Mouse (Mus musculus) liver, postnatal 0 days (tissue): ENCODE results near the gene Cox7a1. TPM values are rescaled to one million over a fixed set of nuclear protein-coding genes. Genes with fewer than 3 reads are reported as not detected.
A peak's percentile ranks its signal among the peaks of the same experiment; 100 is the strongest.
"Not testable (repeated sequence)": the region's sequence is repeated elsewhere in the genome, so short reads cannot be mapped to it uniquely, and the experiment has no call there.

Source experiments
- ATAC-seq: fragments of 200-750 bp; cut with Nextera tagmentation; 2 replicates; pipeline ENCODE4 v1.8.0; 2017; ENCODE audit warnings: mild to moderate bottlenecking, moderate library complexity
- DNase-seq: peaks from one replicate; pipeline ENCODE4 v3.0.0-alpha.2; 2016
- H3K27ac ChIP-seq: fragments of 300-500 bp; sonication (generic); 2 replicates; pipeline ENCODE4 v1.5.1; 2014; ENCODE audit warnings: antibody characterized with exemption, moderate library complexity, mild to moderate bottlenecking, low read depth
- H3K27me3 ChIP-seq: fragments of 300-500 bp; sonication (generic); 2 replicates; pipeline ENCODE4 v1.6.1; 2014; ENCODE audit warnings: low read length, control low read depth, mixed read lengths; ENCODE audit not compliant: insufficient read depth
- H3K36me3 ChIP-seq: fragments of 300-500 bp; sonication (generic); replicated peaks from 2 replicates; pipeline ENCODE4 v1.6.1; 2014; ENCODE audit warnings: mild to moderate bottlenecking, control low read depth, low read length, moderate library complexity, mixed read lengths; ENCODE audit not compliant: insufficient read depth
- H3K4me1 ChIP-seq: fragments of 300-500 bp; sonication (generic); 2 replicates; pipeline ENCODE4 v1.6.1; 2014; ENCODE audit warnings: antibody characterized with exemption, mild to moderate bottlenecking, control low read depth; ENCODE audit not compliant: insufficient read depth
- H3K4me2 ChIP-seq: fragments of 300-500 bp; sonication (generic); 2 replicates; pipeline ENCODE4 v1.6.1; 2014; ENCODE audit warnings: low read depth, mild to moderate bottlenecking, low read length, moderate library complexity, mixed read lengths
- H3K4me3 ChIP-seq: fragments of 300-500 bp; sonication (generic); 2 replicates; pipeline ENCODE4 v1.5.1; 2014; ENCODE audit warnings: low read depth, low read length
- H3K9ac ChIP-seq: fragments of 300-500 bp; sonication (generic); replicated peaks from 2 replicates; pipeline ENCODE4 v1.6.1; 2014; ENCODE audit warnings: mild to moderate bottlenecking, moderate library complexity
- H3K9me3 ChIP-seq: fragments of 300-500 bp; sonication (generic); 2 replicates; pipeline ENCODE4 v1.6.1; 2016; ENCODE audit warnings: mild to moderate bottlenecking, control low read depth, low read length, mixed read lengths
- CTCF ChIP-seq: sonication (generic); IDR thresholded peaks from 2 replicates; pipeline ENCODE4 v1.5.1; 2016; ENCODE audit warnings: antibody characterized with exemption, low read depth
- EP300 ChIP-seq: IDR thresholded peaks from 2 replicates; pipeline ENCODE4 v1.6.1; 2016; ENCODE audit warnings: antibody characterized with exemption, low read depth, mild to moderate bottlenecking
- whole genome bisulfite sequencing: fragments of 180-500 bp; shearing (Covaris S2); extraction: QIAGEN DNeasy Blood & Tissue Kit; methylation state at CpG from one replicate; pipeline ENCODE4 v1.1.7; 2014; ENCODE audit not compliant: insufficient replicate concordance; 5-methylcytosine and 5-hydroxymethylcytosine counted together
- polyA plus RNA-seq: library from polyadenylated mRNA; unstranded; fragments of >200 nt; fragmentation: Nextera tagmentation; extraction: Ambion mirVana; gene quantifications from 2 replicates; pipeline ENCODE4 v1.2.1, GENCODE M21; 2015

Cox7a1 gene
- polyA plus RNA-seq, 1 experiment from 2014 or later = 7.0 TPM

GRCm38 (mm10) chr7:30200200-30200599 is 16.3 kb downstream of the Cox7a1 start:
- Histone ChIP-seq H3K4me1 (peaks cover 12% of the 10 kb centered on the region), H3K4me3 (no peak overlapping the region), H3K9me3 (no peaks in the 10 kb centered on the region), H3K27me3 (no peaks in the 10 kb centered on the region), H3K9ac (no peak overlapping the region), H3K27ac (no peak overlapping the region), H3K36me3 (no peaks in the 10 kb centered on the region), H3K4me2 (no peak overlapping the region)
- no peak for DNase-seq
- WGBS = 76% methylated on average over 5 of the region's 5 CpGs
- TF ChIP-seq CTCF (no peak), EP300 (no peak)
- ATAC-seq = no peak

DNA sequence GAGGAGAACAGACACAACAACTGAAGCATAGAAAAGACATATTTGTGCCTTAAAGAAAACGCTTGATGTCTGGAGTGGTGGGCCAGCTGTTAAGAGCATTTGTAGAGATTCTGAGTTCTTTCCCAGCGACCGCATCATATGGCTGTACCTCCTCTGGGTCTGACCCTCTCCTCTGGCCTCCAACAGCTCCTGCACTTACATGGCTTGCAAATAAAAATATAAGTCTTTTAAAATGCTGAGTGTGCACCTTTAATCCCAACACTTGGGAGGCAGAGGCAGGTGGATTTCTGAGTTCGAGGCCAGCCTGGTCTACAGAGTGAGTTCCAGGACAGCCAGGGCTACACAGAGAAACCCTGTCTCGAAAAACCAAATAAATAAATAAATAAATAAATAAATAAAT is 16.7 kb downstream of the Cox7a1 start:
- 88% methylated on average over 5 of the region's 5 CpGs for WGBS
- H3K4me3 ChIP-seq, H3K9ac ChIP-seq, H3K9me3 ChIP-seq, H3K4me1 ChIP-seq, H3K27ac ChIP-seq, H3K27me3 ChIP-seq, H3K4me2 ChIP-seq, DNase-seq, H3K36me3 ChIP-seq, ATAC-seq: not testable (repeated sequence)

DNA sequence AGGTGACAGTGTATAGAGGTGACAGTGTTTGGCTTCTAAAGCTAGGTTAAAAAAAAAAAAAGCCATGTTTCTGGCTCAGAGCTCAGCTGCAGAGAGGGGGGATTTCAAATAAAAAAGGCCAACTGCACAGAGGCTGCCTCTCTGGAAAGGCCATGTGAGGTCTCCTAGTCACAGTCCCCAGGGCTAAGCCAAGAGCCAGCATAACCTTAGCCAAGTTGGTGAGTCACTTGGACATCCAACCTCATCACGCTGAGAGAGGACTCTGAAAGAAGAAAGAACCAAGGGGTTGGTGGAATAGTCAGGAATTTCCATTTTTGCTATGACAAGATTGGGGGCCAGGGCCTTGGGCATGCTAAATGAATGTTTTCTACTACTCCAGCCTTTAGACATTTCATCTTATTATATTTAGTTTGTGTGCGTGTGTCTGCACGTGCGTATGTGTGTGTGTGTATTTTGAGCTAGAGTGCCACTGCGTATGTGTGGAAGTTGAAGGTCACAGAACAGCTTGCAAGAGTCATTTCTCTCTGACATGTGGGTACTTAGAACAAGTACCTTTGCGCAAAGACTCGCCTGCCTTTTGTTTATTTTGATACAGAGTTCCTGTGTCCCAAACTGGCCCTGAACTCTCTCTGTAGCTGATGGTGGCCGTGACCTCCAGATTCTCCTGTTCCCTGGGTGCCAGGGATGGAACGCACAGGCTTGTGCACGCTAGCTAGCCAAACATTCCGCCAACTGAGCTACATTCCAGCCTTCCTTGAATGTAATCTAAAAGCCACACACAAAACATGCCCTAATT is 19.1 kb downstream of the Cox7a1 start:
- H3K27ac ChIP-seq = no peak overlapping the region
- H3K4me2 ChIP-seq = no peak overlapping the region
- H3K27me3 ChIP-seq = no peaks in the 10 kb centered on the region
- no peaks in the 10 kb centered on the region for H3K36me3 ChIP-seq
- 77% methylated on average over 11 of the region's 11 CpGs for WGBS
- H3K9me3 ChIP-seq = no peaks in the 10 kb centered on the region
- 0 out of 2 replicates have a peak, but pooled peaks cover 3% of the 10 kb centered on the region for H3K4me1 ChIP-seq
- DNase-seq (no peak), ATAC-seq (no peak)
- H3K9ac ChIP-seq = no peak overlapping the region
- H3K4me3 ChIP-seq = no peak overlapping the region
- TF ChIP-seq CTCF = no peak
- no peak for TF ChIP-seq EP300

- Histone ChIP-seq H3K4me3 (no peak overlapping the region), H3K9ac (no peak overlapping the region), H3K36me3 (no peaks in the 10 kb centered on the region), H3K9me3 (no peaks in the 10 kb centered on the region), H3K4me2 (no peak overlapping the region), H3K27me3 (no peaks in the 10 kb centered on the region), H3K27ac (no peak overlapping the region), H3K4me1 (no peaks in the 10 kb centered on the region)
- WGBS = 32% methylated on average over 8 of the region's 8 CpGs
- ATAC-seq = no peak
- TF ChIP-seq EP300 (no peak), CTCF (no peak)
- no peak for DNase-seq
These were observed 20.4 kb downstream of the Cox7a1 start for GRCm38 (mm10) chr7:30204380-30204779.

GRCm38 (mm10) chr7:30205383-30205782 is 21.4 kb downstream of the Cox7a1 start:
- WGBS = 7% methylated on average over 2 of the region's 2 CpGs
- H3K4me2 ChIP-seq = no peak overlapping the region
- no peak overlapping the region for H3K27ac ChIP-seq
- no peaks in the 10 kb centered on the region for H3K4me1 ChIP-seq
- no peaks in the 10 kb centered on the region for H3K9me3 ChIP-seq
- peak; percentile 66 for DNase-seq
- no peak overlapping the region for H3K4me3 ChIP-seq
- TF ChIP-seq EP300 (no peak), CTCF (peak; percentile 93)
- H3K27me3 ChIP-seq = no peaks in the 10 kb centered on the region
- no peak overlapping the region for H3K9ac ChIP-seq
- ATAC-seq = no peak
- H3K36me3 ChIP-seq = no peaks in the 10 kb centered on the region

- H3K27me3 ChIP-seq, H3K4me3 ChIP-seq, DNase-seq, H3K9ac ChIP-seq, H3K4me2 ChIP-seq, H3K27ac ChIP-seq, H3K36me3 ChIP-seq, ATAC-seq, H3K9me3 ChIP-seq, H3K4me1 ChIP-seq: not testable (repeated sequence)
- WGBS = 41% methylated on average over 5 of the region's 5 CpGs
These were observed 22.4 kb downstream of the Cox7a1 start for GRCm38 (mm10) chr7:30206364-30206763.

DNA sequence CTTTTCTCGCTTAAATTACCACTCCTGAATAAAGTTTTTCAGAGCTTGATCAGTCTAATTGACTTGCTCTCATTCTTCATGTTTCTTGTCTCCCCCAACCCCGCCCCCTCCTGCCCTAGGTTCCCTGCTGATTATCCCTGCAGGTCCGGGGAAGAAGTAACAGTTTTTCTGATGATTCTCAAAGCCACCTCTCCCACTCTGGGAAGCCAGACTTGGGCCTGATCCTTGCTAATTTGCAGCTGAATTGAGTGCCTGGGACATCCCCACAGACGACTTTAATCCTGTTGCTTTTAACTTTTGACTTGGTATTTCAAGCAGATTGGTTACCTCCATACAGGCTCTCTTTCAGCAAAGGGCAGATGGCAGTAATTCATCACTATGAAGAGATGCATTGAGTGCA is 27.1 kb downstream of the Cox7a1 start:
- H3K27ac ChIP-seq = no peak overlapping the region
- ATAC-seq (no peak), DNase-seq (no peak)
- no peaks in the 10 kb centered on the region for H3K4me1 ChIP-seq
- H3K36me3 ChIP-seq = no peaks in the 10 kb centered on the region
- no peaks in the 10 kb centered on the region for H3K27me3 ChIP-seq
- H3K4me3 ChIP-seq = no peak overlapping the region
- no peak overlapping the region for H3K4me2 ChIP-seq
- no peak for TF ChIP-seq CTCF
- no peak for TF ChIP-seq EP300
- 45% methylated on average over 4 of the region's 4 CpGs for WGBS
- H3K9me3 ChIP-seq = no peaks in the 10 kb centered on the region
- no peak overlapping the region for H3K9ac ChIP-seq
